ENCODE assay signal across 29 mouse cellular contexts in the genomic region with DNA sequence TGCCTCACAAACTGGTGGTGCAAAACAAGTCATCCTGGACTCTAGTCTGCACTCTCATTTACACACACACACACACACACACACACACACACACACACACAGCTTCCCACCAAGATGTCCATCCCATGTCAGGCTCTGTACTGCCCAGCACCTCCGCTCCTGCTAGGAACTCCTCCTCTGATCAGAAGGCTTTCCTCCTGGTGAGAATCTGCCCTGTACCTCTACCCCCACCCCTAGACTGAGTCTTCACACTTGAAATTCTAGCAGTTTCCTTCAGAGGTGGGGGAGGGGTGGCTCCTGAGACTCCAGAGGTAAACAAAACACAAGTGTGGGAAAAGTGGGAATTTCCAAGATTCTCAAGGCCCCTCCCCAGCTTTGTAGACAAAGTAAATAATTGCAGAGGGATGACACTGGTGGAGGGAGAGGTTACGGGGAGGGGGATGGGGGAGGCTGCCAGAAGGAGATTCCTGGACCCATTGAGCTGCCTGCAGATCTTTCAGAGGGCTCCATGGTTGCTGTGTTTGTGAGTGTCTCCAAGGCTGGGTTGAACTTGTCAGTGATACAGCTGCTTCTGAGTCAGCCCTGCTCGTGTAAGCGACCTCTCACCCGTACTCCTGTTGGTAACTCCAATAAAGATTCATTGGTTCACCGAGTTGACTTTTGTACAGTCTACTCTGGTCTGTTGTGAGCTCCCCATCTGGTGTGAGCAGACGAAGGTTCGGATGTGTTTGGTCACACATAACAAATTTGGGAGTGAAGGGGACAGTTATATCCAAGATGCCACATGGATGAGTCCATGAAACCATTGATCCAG. TPM values are rescaled to one million over a fixed set of nuclear protein-coding genes. Genes with fewer than 3 reads are reported as not detected.
DNase-seq lines count a peak whose midpoint lies in the region; ATAC-seq lines count a peak whose summit lies in the region.
"Had no signal": no experiment of that assay in that cellular context is flagged by ENCODE, and none has a peak within 500 bp of the region (broad histone marks: within the 10 kb centered on the region; RNA-seq: fewer than 3 reads in every experiment).

No protein-coding gene starts in this region.

- H3K9me3 ChIP-seq in hindbrain, embryonic 10.5 days: no peaks in the 10 kb centered on the region
- H3K9me3 ChIP-seq in hindbrain, embryonic 14.5 days (ENCODE audit: control insufficient read depth, low read length): no peaks in the 10 kb centered on the region
- H3K9me3 ChIP-seq in intestine, embryonic 16.5 days (ENCODE audit: control insufficient read depth, low read length): peaks cover 5% of the 10 kb centered on the region; the same call in 1 of the 2 replicates
- H3K9me3 ChIP-seq: forebrain, embryonic 13.5 days; heart, embryonic 15.5 days had no signal

- H3K27me3 ChIP-seq in hindbrain, embryonic 10.5 days (ENCODE audit: insufficient read depth, poor library complexity, severe bottlenecking): no peaks in the 10 kb centered on the region
- H3K27me3 ChIP-seq in hindbrain, embryonic 14.5 days (ENCODE audit: control insufficient read depth, insufficient read depth, low read length): no peaks in the 10 kb centered on the region
- H3K27me3 ChIP-seq in intestine, embryonic 16.5 days (replicated peaks; ENCODE audit: control insufficient read depth, insufficient read depth, low read length): no peaks in the 10 kb centered on the region
- H3K27me3 ChIP-seq: CH12.LX; forebrain, embryonic 13.5 days; heart, embryonic 15.5 days; neural tube, embryonic 13.5 days had no signal

- peak overlapping the region; percentile 16; the same call in 1 of the 2 replicates for H3K27ac ChIP-seq in hindbrain, embryonic 10.5 days
- no peak overlapping the region for H3K27ac ChIP-seq in hindbrain, embryonic 14.5 days
- H3K27ac ChIP-seq in intestine, embryonic 16.5 days (ENCODE audit: low read length): no peak overlapping the region
- H3K27ac ChIP-seq: forebrain, embryonic 13.5 days; gastrocnemius, adult 2 months; heart, embryonic 15.5 days; limb, embryonic 12.5 days; neural tube, embryonic 13.5 days had no signal

- H3K4me1 ChIP-seq in hindbrain, embryonic 10.5 days (replicated peaks): peaks cover 15% of the 10 kb centered on the region
- H3K4me1 ChIP-seq in hindbrain, embryonic 14.5 days (replicated peaks; ENCODE audit: control insufficient read depth, insufficient read depth, low read length): peaks cover 8% of the 10 kb centered on the region; the same call in 1 of the 2 replicates
- H3K4me1 ChIP-seq in intestine, embryonic 16.5 days (ENCODE audit: control insufficient read depth, insufficient read depth, low read length): peaks cover 22% of the 10 kb centered on the region

- no peak overlapping the region for H3K4me3 ChIP-seq in hindbrain, embryonic 10.5 days
- H3K4me3 ChIP-seq in hindbrain, embryonic 14.5 days (replicated peaks; ENCODE audit: low read length): no peak overlapping the region
- H3K4me3 ChIP-seq in intestine, embryonic 16.5 days (ENCODE audit: low read length): no peak overlapping the region
- H3K4me3 ChIP-seq: forebrain, embryonic 13.5 days; gastrocnemius, adult 2 months; heart, embryonic 15.5 days; limb, embryonic 12.5 days; myocyte; neural tube, embryonic 13.5 days had no signal

- DNase-seq in hindbrain, embryonic 10.5 days (ENCODE audit: low spot score): no peak
- no peak for DNase-seq in hindbrain, embryonic 14.5 days (ENCODE audit: low spot score)
- DNase-seq in lung, postnatal 10 days: peak; percentile 25
- no peak for DNase-seq in lung, postnatal 36 days
- peak; percentile 63 for DNase-seq in R1 (ENCODE audit: low read depth, low spot score)
- DNase-seq in cerebellum, adult 11-12 months: no peak
- no peak for DNase-seq in testis, postnatal 10 days (ENCODE audit: low spot score)
- DNase-seq: adrenal gland, postnatal 36 days; B cell, adult 2 months; cerebellum, adult 9-11 months; gastrocnemius, adult 2 months; heart, postnatal 4 days; kidney, adult 18-20 months; lung, adult 18-20 months; lung, postnatal 4 days; retina, postnatal 1 day; right cerebral cortex, postnatal 25 days; thymus, adult 18-20 months; thymus, postnatal 36 days had no signal

- no peak overlapping the region for H3K4me2 ChIP-seq in hindbrain, embryonic 14.5 days (replicated peaks)
- H3K4me2 ChIP-seq in intestine, embryonic 16.5 days (ENCODE audit: low read depth, low read length): no peak overlapping the region
- H3K4me2 ChIP-seq: forebrain, embryonic 13.5 days; heart, embryonic 15.5 days; limb, embryonic 12.5 days; liver, embryonic 11.5 days; neural tube, embryonic 13.5 days had no signal

- no peaks in the 10 kb centered on the region for H3K36me3 ChIP-seq in hindbrain, embryonic 10.5 days
- H3K36me3 ChIP-seq in hindbrain, embryonic 14.5 days (replicated peaks; ENCODE audit: control insufficient read depth, insufficient read depth): 0 out of 2 replicates have a peak, but pooled peaks cover 2% of the 10 kb centered on the region
- 0 out of 2 replicates have a peak, but pooled peaks cover 2% of the 10 kb centered on the region for H3K36me3 ChIP-seq in intestine, embryonic 16.5 days (ENCODE audit: control insufficient read depth, insufficient read depth, low read length)
- H3K36me3 ChIP-seq: heart, embryonic 15.5 days; limb, embryonic 12.5 days had no signal

- no peak for ATAC-seq in hindbrain, embryonic 14.5 days (ENCODE audit: low FRiP score)
- peak; percentile 38 for ATAC-seq in intestine, embryonic 16.5 days
- ATAC-seq: forebrain, embryonic 13.5 days; hindbrain, embryonic 16.5 days; midbrain, embryonic 16.5 days had no signal

- no peak overlapping the region for H3K9ac ChIP-seq in hindbrain, embryonic 14.5 days
- H3K9ac ChIP-seq in intestine, embryonic 16.5 days (ENCODE audit: low read depth, low read length): no peak overlapping the region
- H3K9ac ChIP-seq: forebrain, embryonic 13.5 days; heart, embryonic 15.5 days; limb, embryonic 12.5 days; neural tube, embryonic 13.5 days had no signal

- WGBS in hindbrain, embryonic 10.5 days: 76% methylated on average over 8 of the region's 8 CpGs
- 82% methylated on average over 8 of the region's 8 CpGs for WGBS in hindbrain, embryonic 14.5 days
- 58% methylated on average over 8 of the region's 8 CpGs for WGBS in intestine, embryonic 16.5 days

RNA-seq across cellular contexts. Expression of gene Prkar1b, which starts 54.3 kb away (rescaled TPM):
- polyA plus RNA-seq in hindbrain, embryonic 10.5 days (2016; fragmentation: Nextera tagmentation; extraction: Ambion mirVana): 11.7 and 28.8 TPM in 2 replicates
- polyA plus RNA-seq in hindbrain, embryonic 14.5 days (2014; fragmentation: Nextera tagmentation; extraction: Ambion mirVana): 215 and 239 TPM in 2 replicates
- polyA plus RNA-seq in intestine, embryonic 16.5 days (2015; fragmentation: Nextera tagmentation; extraction: Ambion mirVana): 22.7 and 23.6 TPM in 2 replicates

RNA-seq across cellular contexts. Expression of gene Dnaaf5, which starts 54.5 kb away (rescaled TPM):
- polyA plus RNA-seq in hindbrain, embryonic 10.5 days (2016; fragmentation: Nextera tagmentation; extraction: Ambion mirVana): 8.7 and 10.3 TPM in 2 replicates
- polyA plus RNA-seq in hindbrain, embryonic 14.5 days (2014; fragmentation: Nextera tagmentation; extraction: Ambion mirVana): 3.6 and 4.5 TPM in 2 replicates
- 2.4 and 4.7 TPM in 2 replicates for polyA plus RNA-seq in intestine, embryonic 16.5 days (2015; fragmentation: Nextera tagmentation; extraction: Ambion mirVana)

Comparison
In these comparisons a context has a peak if more than half of its experiments do, and no peak if none do; other contexts are left out.
1. DNase-seq: peak in lung, postnatal 10 days (single experiment) and R1 (single experiment); none in hindbrain, embryonic 10.5 days (single experiment), hindbrain, embryonic 14.5 days (single experiment), lung, postnatal 36 days (single experiment), cerebellum, adult 11-12 months (single experiment) and testis, postnatal 10 days (single experiment).